Mouse (Mus musculus) midbrain, postnatal 0 days (tissue): ENCODE results near the gene Sufu. TPM values are rescaled to one million over a fixed set of nuclear protein-coding genes. Genes with fewer than 3 reads are reported as not detected.
A peak's percentile ranks its signal among the peaks of the same experiment; 100 is the strongest.

Source experiments
- ATAC-seq: fragments of 200-750 bp; cut with Nextera tagmentation; 2 replicates; pipeline ENCODE4 v1.8.0; 2017; ENCODE audit warnings: moderate number of reproducible peaks, mild to moderate bottlenecking, moderate TSS enrichment, moderate library complexity; ENCODE audit not compliant: low FRiP score
- DNase-seq: peaks from one replicate; pipeline ENCODE4 v3.0.0-alpha.2; 2015; ENCODE audit warnings: low spot score
- H3K27ac ChIP-seq: fragments of 300-500 bp; sonication (generic); 2 replicates; pipeline ENCODE4 v1.5.1; 2014; ENCODE audit warnings: low read depth, mild to moderate bottlenecking, low read length, mixed read lengths
- H3K27me3 ChIP-seq: fragments of 300-500 bp; sonication (generic); 2 replicates; pipeline ENCODE4 v1.6.1; 2014; ENCODE audit warnings: low read length, control low read depth, mixed read lengths; ENCODE audit not compliant: insufficient read depth
- H3K36me3 ChIP-seq: fragments of 300-500 bp; sonication (generic); 2 replicates; pipeline ENCODE4 v1.6.1; 2014; ENCODE audit warnings: low read length, control low read depth, mixed read lengths; ENCODE audit not compliant: insufficient read depth
- H3K4me1 ChIP-seq: fragments of 300-500 bp; sonication (generic); 2 replicates; pipeline ENCODE4 v1.6.1; 2014; ENCODE audit warnings: mild to moderate bottlenecking, control low read depth, antibody characterized with exemption, low read length, mixed read lengths; ENCODE audit not compliant: insufficient read depth
- H3K4me2 ChIP-seq: fragments of 300-500 bp; sonication (generic); 2 replicates; pipeline ENCODE4 v1.6.1; 2014; ENCODE audit warnings: low read depth, mild to moderate bottlenecking, low read length, mixed read lengths; ENCODE audit not compliant: poor library complexity, severe bottlenecking
- H3K4me3 ChIP-seq: fragments of 300-500 bp; sonication (generic); 2 replicates; pipeline ENCODE4 v1.5.1; 2014; ENCODE audit warnings: low read depth, mild to moderate bottlenecking, low read length, moderate library complexity
- H3K9ac ChIP-seq: fragments of 300-500 bp; sonication (generic); replicated peaks from 2 replicates; pipeline ENCODE4 v1.6.1; 2014; ENCODE audit warnings: mild to moderate bottlenecking, low read length, moderate library complexity, mixed read lengths; ENCODE audit not compliant: poor library complexity, severe bottlenecking
- H3K9me3 ChIP-seq: fragments of 300-500 bp; sonication (generic); 2 replicates; pipeline ENCODE4 v1.6.1; 2016; ENCODE audit warnings: low read length, control low read depth
- CTCF ChIP-seq: IDR thresholded peaks from 2 replicates; pipeline ENCODE4 v1.5.1; 2016; ENCODE audit warnings: antibody characterized with exemption, mild to moderate bottlenecking
- WGBS: fragments of 180-500 bp; shearing (Covaris S2); extraction: QIAGEN DNeasy Blood & Tissue Kit; methylation state at CpG from one replicate; pipeline ENCODE4 v1.1.7; 2014; 5-methylcytosine and 5-hydroxymethylcytosine counted together
- polyA plus RNA-seq: library from polyadenylated mRNA; unstranded; fragments of >200 nt; fragmentation: Nextera tagmentation; extraction: Ambion mirVana; gene quantifications from 2 replicates; pipeline ENCODE4 v1.2.1, GENCODE M21; 2015
- total RNA-seq: library from RNA; depleted of rRNA; stranded (reverse); fragments of >200 nt; gene quantifications from 2 replicates; pipeline ENCODE4 v1.2.3, GENCODE M21; 2014

Gene Sufu
- total and polyA plus RNA-seq, 2 experiments from 2014 or later: 11.5 to 13.2 TPM

DNA sequence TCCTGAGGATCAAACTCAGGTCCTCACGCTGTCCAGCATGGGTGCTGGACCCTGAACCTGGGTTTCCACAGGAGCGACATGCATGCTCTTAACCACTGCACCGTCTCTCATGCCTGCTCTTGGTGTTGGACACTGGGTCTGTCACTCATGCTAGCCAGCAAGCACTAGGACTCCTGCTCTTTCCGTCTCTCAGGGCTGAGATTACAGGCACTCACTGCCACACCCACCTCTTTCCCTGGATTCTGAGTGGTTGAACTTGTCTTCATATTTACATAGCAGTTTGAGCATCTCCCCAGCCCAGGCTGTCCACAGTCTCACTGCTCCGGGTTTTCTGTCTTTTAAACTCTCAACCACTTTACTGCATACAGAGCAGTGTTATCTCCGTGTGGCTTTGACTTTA lies 48.9 kb downstream of the Sufu start:
- no peak overlapping the region for H3K4me3 ChIP-seq
- no peaks in the 10 kb centered on the region for H3K4me1 ChIP-seq
- no peak overlapping the region for H3K27ac ChIP-seq
- H3K36me3 ChIP-seq: 0 out of 2 replicates have a peak, but pooled peaks cover under 1% of the 10 kb centered on the region
- TF ChIP-seq CTCF: no peak
- ATAC-seq: no peak
- H3K9me3 ChIP-seq: no peaks in the 10 kb centered on the region
- H3K4me2 ChIP-seq: no peak overlapping the region
- no peak overlapping the region for H3K9ac ChIP-seq
- peak; percentile 29 for DNase-seq
- H3K27me3 ChIP-seq: no peaks in the 10 kb centered on the region
- WGBS: 49% methylated on average over 6 of the region's 6 CpGs

DNA sequence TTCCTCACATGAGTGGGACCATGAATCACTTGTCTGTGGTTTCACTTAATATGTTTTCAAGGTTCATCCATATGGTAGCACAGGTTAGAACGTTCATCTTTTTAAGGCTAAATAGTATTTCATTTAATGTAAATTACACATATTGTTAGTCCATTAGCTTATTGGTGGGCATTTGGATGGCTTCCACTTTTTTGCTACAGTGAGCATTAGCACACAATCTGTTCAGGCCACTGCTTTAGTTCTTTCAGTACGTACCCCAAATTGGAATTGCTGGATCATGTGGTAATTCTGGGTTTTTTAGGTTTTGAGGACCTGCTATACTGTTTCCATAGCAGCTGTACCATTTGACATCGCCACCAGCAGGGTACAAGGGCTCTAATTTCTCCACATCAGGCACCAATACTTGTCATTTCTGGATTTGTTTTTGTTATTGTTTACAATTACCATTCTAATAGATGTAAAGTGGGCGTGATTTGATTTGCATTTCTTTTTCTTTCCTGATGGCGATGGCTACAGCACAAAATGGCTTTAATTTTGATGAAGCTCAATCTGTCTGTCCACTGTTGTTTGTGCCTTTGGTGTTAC lies 49.8 kb downstream of the Sufu start:
- 0 out of 2 replicates have a peak, but pooled peaks cover 2% of the 10 kb centered on the region for H3K36me3 ChIP-seq
- WGBS: 73% methylated on average over 5 of the region's 5 CpGs
- DNase-seq: no peak

DNA sequence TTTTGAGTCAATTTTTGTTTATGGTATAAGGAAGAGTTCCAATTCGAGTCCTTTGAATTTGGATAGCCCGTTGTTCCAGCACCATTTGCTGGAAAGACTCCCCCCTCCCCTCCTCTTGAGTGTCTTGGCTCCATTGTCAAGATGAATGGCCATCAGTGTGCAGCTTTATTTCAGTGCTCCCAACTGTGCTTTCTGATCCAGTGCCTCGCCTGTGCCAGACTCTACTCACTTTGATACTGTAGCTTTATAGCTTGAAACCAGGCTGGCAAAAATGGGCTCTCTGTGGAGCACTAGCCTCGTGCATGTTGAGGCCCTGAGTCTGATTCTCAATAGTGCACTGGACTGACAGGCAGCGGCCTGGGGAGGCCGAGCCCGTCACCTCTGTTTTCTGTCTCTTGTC lies 50.4 kb downstream of the Sufu start:
- Histone ChIP-seq H3K4me1 (no peaks in the 10 kb centered on the region), H3K27me3 (no peaks in the 10 kb centered on the region), H3K36me3 (0 out of 2 replicates have a peak, but pooled peaks cover 2% of the 10 kb centered on the region), H3K9ac (no peak overlapping the region), H3K27ac (0 out of 2 replicates have a peak overlapping the region, but pooled peaks have one; percentile 18), H3K4me2 (no peak overlapping the region), H3K4me3 (no peak overlapping the region), H3K9me3 (no peaks in the 10 kb centered on the region)
- no peak for TF ChIP-seq CTCF
- no peak for ATAC-seq
- peak; percentile 81 for DNase-seq
- WGBS: 25% methylated on average over 7 of the region's 7 CpGs

More for the DNA sequence above, 49.8 kb downstream of the Sufu start:
- Histone ChIP-seq H3K27ac (0 out of 2 replicates have a peak overlapping the region, but pooled peaks have one; percentile 18), H3K4me3 (no peak overlapping the region), H3K27me3 (no peaks in the 10 kb centered on the region), H3K4me2 (no peak overlapping the region), H3K9ac (no peak overlapping the region), H3K4me1 (no peaks in the 10 kb centered on the region), H3K9me3 (no peaks in the 10 kb centered on the region)
- TF ChIP-seq CTCF: no peak
- no peak for ATAC-seq

- no peaks in the 10 kb centered on the region for H3K9me3 ChIP-seq
- H3K4me2 ChIP-seq: no peak overlapping the region
- DNase-seq: no peak
- H3K27ac ChIP-seq: no peak overlapping the region
- no peak overlapping the region for H3K9ac ChIP-seq
- 62% methylated on average over 6 of the region's 6 CpGs for WGBS
- H3K4me1 ChIP-seq: no peaks in the 10 kb centered on the region
- H3K36me3 ChIP-seq: 0 out of 2 replicates have a peak, but pooled peaks cover 2% of the 10 kb centered on the region
- no peak for ATAC-seq
- TF ChIP-seq CTCF: no peak
- H3K4me3 ChIP-seq: no peak overlapping the region
- H3K27me3 ChIP-seq: no peaks in the 10 kb centered on the region
Observed at GRCm38 (mm10) chr19:46447911-46448310, 51.2 kb downstream of the Sufu start.

DNA sequence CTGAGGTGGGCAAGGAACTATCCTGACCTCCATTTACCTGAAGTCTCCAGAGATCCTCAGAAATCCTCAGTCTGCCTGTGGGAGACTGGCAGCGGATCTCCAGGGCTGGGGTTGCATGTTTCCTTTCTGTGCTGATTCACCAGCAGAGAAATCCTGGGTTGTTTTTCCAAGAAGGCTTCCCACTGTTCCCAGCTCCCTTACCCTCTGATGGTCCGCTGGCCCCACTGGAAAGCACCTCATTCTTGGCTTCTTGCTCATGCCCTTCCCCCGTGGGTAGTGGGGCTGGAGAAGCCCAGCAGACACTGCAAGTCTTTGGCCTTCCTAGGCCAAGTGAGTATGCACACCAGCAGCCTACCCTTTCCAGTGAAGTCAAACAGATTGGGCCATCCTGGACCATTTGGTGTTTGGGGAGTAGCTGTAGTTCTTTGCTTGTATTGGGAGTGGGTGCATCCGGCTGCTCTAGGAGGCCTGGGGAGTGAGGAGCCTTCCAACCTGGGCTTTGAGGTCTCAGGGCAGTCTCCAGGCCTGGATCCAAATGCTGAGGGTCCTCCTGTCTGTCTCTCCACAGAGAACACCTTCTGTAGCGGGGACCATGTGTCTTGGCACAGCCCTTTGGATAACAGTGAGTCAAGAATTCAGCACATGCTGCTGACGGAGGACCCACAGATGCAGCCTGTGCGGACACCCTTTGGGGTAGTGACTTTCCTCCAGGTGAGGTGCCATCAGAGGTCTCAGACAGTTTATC lies 52.7 kb downstream of the Sufu start:
- ATAC-seq: no peak
- DNase-seq: no peak
- no peak overlapping the region for H3K27ac ChIP-seq
- no peak overlapping the region for H3K9ac ChIP-seq
- H3K4me2 ChIP-seq: no peak overlapping the region
- no peak for TF ChIP-seq CTCF
- H3K27me3 ChIP-seq: no peaks in the 10 kb centered on the region
- H3K36me3 ChIP-seq: peaks cover 9% of the 10 kb centered on the region; the same call in 1 of the 2 replicates
- H3K4me3 ChIP-seq: no peak overlapping the region
- 79% methylated on average over 7 of the region's 7 CpGs for WGBS
- no peaks in the 10 kb centered on the region for H3K4me1 ChIP-seq
- no peaks in the 10 kb centered on the region for H3K9me3 ChIP-seq
